Mouse (Mus musculus): ENCODE results near the gene Lrmp.

DNA sequence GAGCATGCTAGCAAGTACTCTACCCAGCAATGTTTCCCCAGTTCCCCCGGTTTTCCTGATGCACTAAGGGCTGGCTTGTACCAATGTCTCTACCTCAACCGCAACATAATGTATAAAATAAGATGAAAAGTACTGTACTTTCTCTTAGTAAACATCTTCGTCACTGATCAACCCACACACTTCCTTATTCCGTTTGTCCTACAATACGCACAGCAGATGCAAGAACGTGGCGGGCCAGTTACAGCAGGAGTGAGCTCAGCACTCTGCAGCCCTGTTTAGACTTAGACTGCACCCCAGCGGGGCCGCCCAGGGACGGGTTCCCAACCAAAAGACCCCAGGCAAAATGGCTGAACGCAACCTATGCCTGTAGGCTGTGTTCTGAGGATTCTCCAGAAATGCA, 78.0 kb downstream of the Lrmp start:
- TF ChIP-seq POLR2A (IDR thresholded peaks at IDR 0.05; ENCODE audit: borderline replicate concordance, extremely low read depth, insufficient read depth, insufficient read length, poor library complexity, severe bottlenecking) (no peak), CTCF (IDR thresholded peaks at IDR 0.05; ENCODE audit: borderline replicate concordance, extremely low read depth, insufficient read depth, insufficient read length) (no peak)
